Mouse (Mus musculus) activated CD4-positive, CD25-positive, alpha-beta regulatory T cell, adult 4 months (primary cell): ENCODE results near the gene Rplp2. TPM values are rescaled to one million over a fixed set of nuclear protein-coding genes. Genes with fewer than 3 reads are reported as not detected.

Experiments
- ATAC-seq: one replicate; pipeline ENCODE4 v1.8.0; 2017
- polyA plus RNA-seq, 2 experiments: library from polyadenylated mRNA; unstranded; fragments of 100-300 nt; shearing (Covaris generic); gene quantifications; one replicate each; pipeline ENCODE4 v1.2.1; 2017

Rplp2 gene
- polyA plus RNA-seq, 2 experiments from 2014 or later = 3,324 to 3,604 TPM

DNA sequence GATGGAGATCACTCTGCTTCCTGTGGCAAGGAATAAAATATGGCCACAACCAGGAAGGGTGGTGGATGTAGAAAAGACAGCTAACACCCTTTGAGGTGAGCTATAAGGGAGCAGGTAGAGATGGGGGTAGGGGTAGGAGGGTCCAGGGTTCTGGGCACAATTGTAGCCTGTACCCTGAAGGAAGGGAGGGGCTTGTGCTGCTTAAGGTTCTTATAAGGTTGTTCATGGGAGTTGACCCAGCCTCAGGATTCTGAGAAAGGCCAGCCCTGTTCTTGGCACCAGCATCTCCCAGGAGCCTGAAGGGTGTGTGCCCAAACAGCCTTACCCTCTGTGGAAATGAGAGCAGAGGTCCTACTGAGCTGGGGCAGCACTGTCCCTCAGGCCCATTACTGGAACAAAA lies 4.8 kb downstream of the Rplp2 start:
- ATAC-seq = no peak

DNA sequence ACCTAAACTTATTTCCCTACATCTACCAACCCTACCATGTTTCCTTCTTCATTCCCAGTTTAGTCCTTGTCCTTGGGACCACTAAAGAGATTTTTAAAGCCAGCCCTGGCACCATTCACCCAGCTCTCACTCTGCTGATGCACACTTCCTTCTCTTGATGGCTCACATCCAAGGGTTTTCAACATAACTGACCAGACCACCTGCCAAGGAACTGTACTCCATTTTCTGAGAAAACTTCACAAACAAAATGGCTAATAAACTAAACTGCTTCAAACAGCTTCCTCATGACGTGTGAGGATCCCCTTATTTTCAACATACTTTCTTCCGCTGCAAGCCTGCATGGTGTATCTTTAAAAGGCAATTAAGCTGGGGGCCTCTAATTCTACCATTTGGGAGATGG lies 6.5 kb downstream of the Rplp2 start:
- no peak for ATAC-seq

DNA sequence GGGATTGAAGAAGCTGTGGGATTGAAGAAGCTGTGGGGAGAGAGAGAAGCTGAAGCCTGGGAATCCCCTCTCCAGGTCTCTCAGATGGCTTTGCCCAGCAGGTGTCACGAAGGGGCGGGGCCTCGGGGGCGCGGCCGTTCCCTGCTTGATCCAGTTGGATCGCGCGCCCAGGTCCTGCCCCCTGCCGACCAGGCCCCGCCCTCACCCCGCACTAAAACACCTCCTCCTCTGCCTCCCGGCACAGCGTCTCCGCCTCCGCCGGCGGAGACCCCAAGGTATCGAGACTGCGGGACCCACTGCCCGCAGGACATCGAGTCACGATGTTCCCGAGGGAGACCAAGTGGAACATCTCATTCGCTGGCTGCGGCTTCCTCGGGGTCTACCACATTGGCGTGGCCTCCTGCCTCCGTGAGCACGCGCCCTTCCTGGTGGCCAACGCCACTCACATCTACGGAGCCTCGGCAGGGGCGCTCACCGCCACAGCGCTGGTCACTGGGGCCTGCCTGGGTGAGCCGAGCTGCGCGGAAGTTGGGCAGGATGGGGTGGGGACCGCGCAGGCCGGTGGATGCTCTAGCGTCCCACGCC lies 7.9 kb downstream of the Rplp2 start, which contains the start of gene Pnpla2:
Pnpla2 (plus strand) TSS at position 232 of the 585 bp plus-strand sequence.
- ATAC-seq = peak; percentile 81

DNA sequence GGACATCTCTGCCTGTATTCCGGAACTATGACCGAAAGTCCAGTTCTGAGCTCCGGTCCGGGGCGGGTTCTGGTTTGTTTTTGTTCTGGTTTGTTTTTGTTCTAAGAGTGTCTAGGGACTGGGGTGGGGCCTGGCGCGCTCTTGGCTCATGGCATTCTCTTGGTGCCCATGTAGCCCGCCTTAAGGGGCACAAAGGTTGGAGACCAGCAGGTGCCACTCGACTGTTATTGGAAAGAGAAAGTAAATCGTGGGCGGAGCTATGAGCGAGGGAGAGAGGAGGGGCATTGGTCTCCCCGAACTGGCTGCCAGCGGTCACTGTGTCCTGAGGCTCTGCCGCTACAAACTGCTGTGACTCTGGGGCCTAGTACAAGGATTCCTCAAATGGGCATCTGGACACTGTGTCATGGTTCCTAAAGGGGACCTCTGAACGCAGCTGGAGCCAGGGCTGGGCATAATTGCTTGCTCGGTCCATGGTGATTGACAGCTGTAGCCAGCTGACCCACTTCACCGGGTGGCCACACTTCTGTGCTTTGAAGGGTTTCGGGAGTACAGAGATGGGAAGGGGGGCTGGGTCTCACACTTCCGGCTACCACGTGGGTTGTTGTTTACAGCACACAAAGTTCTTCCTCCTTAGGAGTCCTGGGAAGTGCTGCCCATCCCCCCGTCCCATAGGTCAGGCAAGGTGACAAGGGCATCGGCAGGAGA lies 8.6 kb downstream of the Rplp2 start:
- peak; percentile 37 for ATAC-seq

DNA sequence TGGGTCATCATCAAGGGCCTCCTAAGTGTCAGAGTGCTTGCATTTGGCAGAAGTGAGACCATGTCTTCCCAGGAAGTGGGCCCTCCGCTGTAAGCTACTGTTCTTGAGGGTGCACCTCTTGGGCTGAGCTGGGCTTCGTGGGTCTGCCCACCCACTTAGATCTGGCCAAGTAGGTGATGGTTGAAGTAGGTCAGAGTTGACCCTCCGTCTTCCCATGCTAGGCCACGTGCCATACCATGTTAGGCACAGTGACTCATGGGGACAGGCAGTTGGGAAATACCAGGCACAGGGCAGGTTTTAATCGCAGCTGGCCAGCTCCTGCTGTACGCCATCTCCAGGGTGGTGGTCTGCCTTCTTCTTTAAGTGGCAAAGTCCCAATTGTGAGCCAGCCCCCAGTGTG lies 9.6 kb downstream of the Rplp2 start:
- ATAC-seq = no peak

DNA sequence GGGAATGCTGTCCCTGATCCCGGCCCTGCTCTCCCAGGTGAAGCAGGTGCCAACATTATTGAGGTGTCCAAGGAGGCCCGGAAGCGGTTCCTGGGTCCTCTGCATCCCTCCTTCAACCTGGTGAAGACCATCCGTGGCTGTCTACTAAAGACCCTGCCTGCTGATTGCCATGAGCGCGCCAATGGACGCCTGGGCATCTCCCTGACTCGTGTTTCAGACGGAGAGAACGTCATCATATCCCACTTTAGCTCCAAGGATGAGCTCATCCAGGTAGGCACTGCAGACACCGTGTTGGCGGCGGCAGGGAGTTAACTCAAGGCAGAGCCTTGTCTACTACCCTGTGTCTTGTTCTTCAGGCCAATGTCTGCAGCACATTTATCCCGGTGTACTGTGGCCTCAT lies 10.1 kb downstream of the Rplp2 start:
- ATAC-seq = no peak

DNA sequence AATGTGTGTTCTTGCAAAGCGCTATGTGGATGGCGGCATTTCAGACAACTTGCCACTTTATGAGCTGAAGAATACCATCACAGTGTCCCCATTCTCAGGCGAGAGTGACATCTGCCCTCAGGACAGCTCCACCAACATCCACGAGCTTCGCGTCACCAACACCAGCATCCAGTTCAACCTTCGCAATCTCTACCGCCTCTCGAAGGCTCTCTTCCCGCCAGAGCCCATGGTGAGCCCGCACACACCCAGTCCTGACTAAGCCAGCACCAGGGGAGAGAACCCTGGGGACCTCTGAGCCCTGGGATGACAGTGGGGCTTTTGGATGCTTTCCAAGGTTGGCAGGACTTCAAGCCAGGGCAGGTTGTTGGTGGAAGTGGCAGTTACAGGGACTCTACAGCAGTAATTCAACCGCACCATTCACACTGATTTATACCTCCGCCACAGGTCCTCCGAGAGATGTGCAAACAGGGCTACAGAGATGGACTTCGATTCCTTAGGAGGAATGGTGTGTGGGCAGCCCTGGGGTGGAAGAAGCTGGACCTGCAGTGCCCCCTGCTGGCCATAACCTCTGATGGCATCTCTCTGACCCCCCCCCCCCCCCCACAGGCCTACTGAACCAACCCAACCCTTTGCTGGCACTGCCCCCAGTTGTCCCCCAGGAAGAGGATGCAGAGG lies 11.0 kb downstream of the Rplp2 start:
- no peak for ATAC-seq

DNA sequence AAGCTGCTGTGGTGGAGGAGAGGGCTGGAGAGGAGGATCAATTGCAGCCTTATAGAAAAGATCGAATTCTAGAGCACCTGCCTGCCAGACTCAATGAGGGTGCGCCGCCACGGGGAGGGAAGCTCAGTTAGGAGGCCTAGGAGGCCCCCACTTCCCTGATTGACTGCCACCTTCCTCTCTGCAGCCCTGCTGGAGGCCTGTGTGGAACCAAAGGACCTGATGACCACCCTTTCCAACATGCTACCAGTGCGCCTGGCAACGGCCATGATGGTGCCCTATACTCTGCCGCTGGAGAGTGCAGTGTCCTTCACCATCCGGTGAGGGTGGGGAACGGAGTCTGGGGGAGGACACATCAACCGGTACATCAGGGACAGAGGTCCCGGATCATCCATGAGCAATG lies 11.5 kb downstream of the Rplp2 start:
- no peak for ATAC-seq

DNA sequence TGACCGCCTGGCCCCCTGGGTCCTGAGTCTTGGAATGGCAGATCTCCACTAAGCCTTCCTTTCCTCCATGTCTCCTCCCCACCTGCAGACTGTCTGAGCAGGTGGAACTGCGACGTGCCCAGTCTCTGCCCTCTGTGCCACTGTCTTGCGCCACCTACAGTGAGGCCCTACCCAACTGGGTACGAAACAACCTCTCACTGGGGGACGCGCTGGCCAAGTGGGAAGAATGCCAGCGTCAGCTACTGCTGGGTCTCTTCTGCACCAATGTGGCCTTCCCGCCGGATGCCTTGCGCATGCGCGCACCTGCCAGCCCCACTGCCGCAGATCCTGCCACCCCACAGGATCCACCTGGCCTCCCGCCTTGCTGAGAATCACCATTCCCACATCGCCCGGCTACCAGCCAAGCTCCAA lies 12.1 kb downstream of the Rplp2 start:
- ATAC-seq = no peak

DNA sequence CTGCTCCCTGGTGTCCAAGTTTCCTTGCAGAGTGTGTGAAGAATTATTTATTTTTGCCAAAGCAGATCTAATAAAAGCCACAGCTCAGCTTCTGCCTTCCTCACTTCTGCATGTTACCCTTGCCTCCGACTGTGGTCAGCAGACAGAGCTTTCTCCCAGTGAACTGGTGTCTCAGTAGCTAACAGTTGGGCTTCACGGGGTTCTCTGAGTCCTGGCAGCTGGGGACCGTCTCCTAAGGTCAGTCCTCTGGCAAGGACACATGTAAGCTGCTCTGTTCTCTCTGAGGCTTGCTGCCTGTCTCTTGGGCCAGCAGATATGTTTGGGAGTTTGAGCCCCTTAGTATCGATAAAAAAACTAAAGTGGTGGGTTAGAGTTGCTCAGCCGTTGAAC lies 12.8 kb downstream of the Rplp2 start:
- ATAC-seq = no peak

DNA sequence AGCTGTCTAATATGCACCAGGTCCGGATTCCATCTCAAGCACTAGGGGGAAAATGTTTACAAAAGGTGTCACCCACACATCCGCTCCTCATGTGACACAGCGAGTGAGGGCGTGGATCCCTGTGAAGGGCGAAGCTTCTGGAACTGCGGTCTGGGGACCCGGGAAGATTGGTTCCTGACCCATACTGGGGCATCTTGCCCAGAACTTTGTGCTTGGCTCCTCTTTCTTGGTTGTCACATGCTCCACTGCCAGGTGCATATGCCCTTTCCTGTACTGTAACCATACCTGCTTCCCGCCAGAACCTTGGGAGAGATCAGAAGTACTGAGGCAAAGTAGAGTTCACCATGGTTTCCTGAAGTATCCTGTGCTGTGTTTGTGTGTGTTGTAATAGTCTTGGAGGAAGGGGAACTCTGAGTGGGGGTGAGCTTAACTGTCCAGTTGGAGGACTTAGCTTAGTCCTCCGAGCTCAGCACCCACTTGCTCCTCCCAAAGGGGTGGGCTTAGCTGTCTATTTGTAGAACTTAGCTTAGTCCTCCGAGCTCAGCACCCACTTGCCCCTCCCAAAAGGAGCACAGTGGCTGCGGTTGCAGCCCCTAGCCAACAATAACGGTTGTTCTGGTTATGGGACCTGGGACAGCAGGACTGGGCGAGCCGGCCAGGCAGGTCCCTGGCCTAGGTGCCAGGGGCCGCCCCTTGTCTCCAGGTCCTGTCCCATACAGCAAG lies 13.4 kb downstream of the Rplp2 start, which contains the start of gene Cracr2b:
Cracr2b (plus strand) TSS at position 704 of the 723 bp plus-strand sequence.
- no peak for ATAC-seq

DNA sequence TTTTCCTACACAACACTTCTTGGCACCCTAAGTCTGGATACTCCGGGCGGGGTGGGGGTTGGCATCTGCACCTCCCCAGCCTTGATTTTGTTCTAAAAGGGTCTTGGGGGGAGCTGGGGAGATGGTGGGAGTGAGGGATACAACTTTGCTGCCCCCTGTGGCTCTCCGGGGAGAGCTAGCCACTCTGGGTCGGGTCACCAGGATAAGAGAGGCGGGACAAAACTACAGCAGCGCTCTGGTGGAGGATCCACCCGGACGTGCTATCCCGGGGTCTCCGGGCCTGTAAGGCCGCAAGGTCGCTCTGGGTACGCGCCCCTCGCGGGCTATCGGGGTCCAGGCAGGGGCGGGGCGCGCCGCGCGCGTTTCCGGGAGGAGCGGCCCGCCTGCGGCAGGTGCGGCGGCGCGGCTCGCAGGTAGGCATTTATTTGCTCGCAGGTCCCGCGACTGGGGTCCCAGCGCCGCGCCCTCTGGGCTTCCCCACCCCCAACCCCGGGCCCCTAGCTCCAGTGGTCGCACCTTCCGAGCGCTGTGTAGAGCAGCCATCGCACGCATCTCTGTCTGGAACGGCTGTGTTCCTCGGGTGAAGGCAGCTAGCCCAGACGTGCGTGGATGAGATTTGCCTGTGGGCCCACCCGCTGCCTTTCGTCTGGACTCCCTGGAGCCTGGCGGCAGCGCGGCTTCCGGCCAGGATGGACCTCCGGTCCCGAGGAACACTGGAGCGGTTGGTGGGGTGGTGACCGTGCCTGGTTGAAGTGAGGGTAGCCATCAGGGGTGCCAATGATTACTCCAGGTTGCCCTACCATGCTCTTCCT lies 14.6 kb downstream of the Rplp2 start:
- ATAC-seq = no peak

DNA sequence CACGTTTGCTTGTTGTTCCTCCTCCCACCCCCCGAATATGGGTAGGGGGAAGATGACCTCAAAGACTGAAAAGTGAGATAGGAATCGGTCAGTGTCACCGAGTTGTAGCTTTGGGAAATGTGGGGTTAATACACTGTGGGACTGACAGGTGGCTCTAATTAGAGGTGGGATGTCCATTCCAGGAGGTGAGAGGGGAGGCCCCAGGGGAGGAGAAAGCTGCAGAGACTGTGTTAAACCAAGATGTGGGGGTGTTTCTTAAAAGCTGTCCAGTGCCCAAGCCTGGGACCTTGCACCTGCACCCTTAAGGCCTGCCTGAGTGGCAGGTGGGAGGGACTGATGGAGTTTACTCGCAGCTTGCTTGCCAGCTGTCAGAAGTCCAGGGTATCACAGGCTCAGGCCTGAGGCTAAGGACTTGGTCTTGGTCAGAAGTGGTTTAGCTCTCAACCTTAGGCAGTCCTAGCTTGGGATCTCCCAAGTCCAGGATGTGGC lies 15.2 kb downstream of the Rplp2 start:
- ATAC-seq = no peak

DNA sequence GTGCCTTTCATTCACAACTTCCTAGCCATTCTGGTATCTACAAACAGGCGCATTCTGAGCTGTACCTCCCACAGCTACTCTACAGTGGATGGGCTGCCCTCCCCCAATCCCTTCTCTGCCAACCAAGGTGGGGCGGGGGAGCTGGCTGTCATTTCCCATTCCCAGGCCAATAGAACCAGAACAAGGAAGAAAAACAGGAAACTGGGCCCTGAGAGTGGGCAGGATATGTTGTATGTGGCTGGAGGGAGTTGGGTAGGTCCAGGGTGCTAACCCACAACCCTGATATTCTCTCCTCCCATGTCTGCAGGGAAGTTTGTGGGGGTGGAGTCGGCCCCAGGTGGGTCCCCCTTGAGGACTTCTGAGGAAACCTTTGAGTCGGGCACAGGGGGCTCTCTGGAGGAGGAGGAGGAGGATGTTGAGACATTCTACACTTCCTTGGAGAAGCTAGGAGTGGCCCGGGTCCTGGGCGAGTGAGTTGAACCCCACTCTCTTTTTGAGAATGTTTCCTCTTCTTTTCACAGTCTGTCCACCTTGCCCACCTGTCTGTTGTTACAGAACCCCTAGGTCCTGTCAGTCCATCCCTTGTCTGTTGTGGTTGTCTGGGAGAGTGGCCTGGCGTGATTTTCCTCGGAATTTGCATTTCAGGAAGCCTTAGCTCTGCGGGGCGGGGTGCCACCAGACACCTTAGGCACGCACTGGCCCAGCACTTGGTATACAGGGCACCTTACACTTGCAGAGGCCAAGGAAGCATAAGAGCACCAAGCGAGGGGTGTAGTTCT lies 16.8 kb downstream of the Rplp2 start:
- no peak for ATAC-seq

DNA sequence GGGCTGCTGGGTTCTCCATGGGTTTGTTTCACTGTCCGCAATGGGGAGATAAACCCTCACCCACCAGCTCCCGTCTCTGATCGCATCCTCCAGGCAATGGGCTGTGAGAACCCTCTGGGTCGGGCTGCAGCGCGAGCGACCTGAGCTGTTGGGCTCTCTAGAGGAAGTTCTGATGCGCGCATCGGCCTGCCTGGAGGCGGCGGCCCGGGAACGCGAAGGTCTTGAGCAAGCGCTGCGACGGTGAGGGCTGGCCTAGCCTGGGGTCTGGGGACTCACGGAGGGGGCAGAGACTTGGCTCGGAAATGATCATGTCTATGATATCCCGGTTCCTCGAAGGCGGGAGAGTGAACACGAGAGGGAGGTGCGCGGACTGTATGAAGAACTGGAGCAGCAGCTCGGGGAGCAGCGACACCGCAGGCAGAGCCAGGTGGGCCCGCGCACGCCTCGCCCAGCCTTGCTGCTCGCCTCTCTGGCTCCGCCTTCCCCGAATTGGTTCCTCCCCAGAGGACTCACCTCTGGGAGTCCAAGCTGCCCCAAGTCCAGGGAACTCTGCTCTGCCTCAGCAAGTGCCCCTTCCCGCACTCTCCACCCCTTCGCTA lies 17.5 kb downstream of the Rplp2 start:
- no peak for ATAC-seq

DNA sequence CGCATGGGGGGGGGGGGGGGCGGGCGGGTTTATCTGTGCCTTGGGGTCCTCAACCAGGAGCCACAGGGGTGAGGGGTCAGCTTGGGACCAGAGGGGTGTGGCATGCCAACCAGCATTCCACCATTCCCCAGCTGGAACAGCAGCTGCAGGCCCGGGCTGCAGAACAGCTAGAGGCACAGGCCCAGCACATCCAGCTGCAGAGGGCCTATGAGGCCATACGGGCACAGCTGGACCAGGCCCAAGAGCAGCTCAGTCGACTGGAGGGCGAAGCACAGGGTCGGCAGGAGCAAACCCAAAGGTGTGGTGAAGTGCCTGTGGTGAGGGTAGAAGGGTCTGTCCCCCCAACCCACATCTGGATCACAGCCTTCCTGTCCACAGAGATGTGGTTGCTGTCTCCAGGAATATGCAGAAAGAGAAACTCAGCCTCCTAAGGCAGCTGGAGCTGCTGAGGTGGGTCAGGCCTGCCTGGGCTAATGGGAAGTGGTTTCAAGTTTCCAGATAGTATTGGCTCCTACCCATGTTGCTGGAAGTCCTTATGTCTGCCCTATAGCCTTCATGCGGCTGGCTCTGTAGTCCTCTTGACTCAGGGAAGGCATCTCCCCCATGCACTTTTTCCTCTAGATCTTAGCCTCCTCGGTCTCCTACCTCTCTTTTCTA lies 18.3 kb downstream of the Rplp2 start:
- no peak for ATAC-seq

DNA sequence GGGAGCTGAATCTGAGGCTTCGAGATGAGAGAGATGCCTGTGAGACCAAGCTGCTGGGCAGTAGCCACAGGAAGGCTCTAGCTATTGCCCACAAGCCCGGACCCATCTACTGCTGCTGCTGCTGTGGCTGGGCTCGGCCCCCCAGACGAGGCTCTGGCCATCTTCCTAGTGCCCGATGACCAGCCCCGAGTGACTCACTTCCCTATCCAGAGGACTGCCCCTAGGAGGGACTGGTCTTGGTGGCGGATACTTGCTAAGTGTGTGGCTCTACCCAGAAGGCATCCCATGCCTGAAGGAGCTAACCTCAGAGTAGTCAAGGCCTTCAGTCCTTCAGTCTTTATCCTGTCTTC lies 18.9 kb downstream of the Rplp2 start:
- ATAC-seq = no peak

DNA sequence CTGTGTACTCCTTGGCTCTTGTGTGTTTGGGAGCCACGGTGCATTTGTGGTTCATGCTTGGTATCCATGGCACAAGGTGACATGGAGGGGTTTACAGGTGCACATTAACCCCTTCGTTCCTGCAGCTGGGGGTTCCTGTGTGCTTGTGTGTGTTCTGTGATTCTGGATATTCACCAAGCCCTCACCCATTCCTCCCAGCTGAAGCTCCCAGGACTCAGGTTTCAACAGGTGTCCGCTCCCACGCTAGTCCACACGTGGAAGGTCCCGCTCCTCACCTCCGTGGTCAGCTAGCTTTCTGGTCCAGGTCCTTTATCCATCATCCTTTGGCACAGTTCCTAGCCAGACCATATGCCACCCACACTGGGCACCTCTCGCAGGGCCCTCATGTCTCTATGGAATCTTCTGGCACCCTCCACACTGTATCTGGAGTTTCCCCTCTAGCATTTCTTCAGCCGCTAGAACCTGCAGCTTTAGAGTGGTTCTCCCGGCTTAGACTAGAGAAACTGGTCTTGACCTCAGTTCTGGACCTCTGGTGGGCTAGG lies 19.5 kb downstream of the Rplp2 start:
- no peak for ATAC-seq

DNA sequence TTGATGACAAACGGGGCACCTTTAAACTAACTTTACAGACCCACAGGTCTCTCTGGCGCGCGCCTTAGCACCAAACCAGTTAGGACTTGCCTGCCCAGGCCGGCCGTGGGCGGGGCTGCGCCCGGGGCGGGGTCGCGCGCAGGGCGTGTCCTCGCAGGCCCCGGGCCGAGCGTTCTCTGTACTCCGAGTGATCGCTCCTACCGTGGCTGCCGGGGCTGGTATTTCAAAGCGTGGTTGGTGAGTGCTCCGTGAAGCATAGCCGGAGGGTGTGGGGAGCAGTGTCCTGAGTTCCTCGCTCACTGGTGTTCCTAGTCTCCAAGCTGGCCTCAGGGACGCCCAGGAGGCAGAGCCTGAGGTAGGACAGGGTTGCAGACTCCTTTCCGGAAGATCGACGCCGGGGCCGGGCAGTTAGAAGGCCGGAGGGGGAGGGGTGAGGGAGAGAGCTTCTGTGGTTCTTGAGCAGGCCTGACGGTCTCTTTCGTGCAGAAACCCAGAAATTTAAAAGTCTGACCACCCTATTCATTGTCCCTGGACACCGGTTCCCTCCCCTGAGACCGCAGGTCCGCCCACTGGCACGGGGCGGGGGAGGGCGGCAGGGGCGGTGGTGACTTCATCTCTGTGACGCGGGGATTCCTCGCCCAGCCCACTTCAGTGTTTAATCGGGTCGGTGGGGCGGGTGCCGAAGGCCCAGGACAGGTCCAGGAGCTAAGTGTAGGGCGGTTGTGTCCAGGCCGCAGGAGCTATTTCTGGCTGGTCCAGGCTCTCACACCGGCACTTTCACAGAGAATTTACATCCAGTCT lies 20.3 kb downstream of the Rplp2 start, which contains the start of gene Cd151:
Cd151 (plus strand) TSS at position 163 of the 801 bp plus-strand sequence.
- ATAC-seq = peak; percentile 58
